Mouse (Mus musculus) G1E (cell line): ENCODE data around the gene Ankrd52.

Experiments used
- CTCF ChIP-seq: IDR thresholded peaks from 2 replicates; pipeline ENCODE4 v1.5.1; 2012; ENCODE audit warnings: low read depth, low read length, inconsistent platforms, mixed read lengths
- GATA1 ChIP-seq: IDR thresholded peaks from 2 replicates; pipeline ENCODE4 v1.6.1; 2012; ENCODE audit warnings: borderline replicate concordance, low read length, inconsistent platforms, mixed read lengths
- GATA2 ChIP-seq: IDR thresholded peaks from 2 replicates; pipeline ENCODE4 v1.6.1; 2012; ENCODE audit warnings: low read depth, low read length, inconsistent platforms, borderline replicate concordance
- POLR2AphosphoS5 ChIP-seq: IDR thresholded peaks from 2 replicates; pipeline ENCODE4 v1.6.1; 2012; ENCODE audit warnings: low read depth, low read length, inconsistent platforms; ENCODE audit not compliant: insufficient replicate concordance
- TAL1 ChIP-seq: conservative IDR thresholded peaks from 2 replicates; pipeline ENCODE4 v1.6.1; 2012; ENCODE audit warnings: low read depth, low read length, inconsistent platforms, mixed read lengths

- no peak for TF ChIP-seq TAL1
- TF ChIP-seq CTCF, result no peak
- no peak for TF ChIP-seq POLR2AphosphoS5
- TF ChIP-seq GATA1, result no peak
- TF ChIP-seq GATA2, result no peak
These were observed 40.7 kb upstream of the Ankrd52 start for GRCm38 (mm10) chr10:128336195-128336594.
